Mouse (Mus musculus) embryonic facial prominence, embryonic 11.5 days (tissue): ENCODE results near the gene Tbc1d9. TPM values are rescaled to one million over a fixed set of nuclear protein-coding genes. Genes with fewer than 3 reads are reported as not detected.
"Not testable (repeated sequence)": the region's sequence is repeated elsewhere in the genome, so short reads cannot be mapped to it uniquely, and the experiment has no call there.

Experiments
- ATAC-seq: fragments of 200-750 bp; cut with Nextera tagmentation; replicated peaks from 2 replicates; pipeline ENCODE4 v1.8.0; 2017; ENCODE audit warnings: low read depth; ENCODE audit not compliant: insufficient number of reproducible peaks, low FRiP score, low TSS enrichment
- DNase-seq: peaks from one replicate; pipeline ENCODE4 v3.0.0-alpha.2; 2015; ENCODE audit warnings: low spot score
- H3K27ac ChIP-seq: fragments of 300-500 bp; sonication (generic); replicated peaks from 2 replicates; pipeline ENCODE4 v1.5.1; 2014; ENCODE audit warnings: mild to moderate bottlenecking, low read depth, low read length, control low read depth
- H3K27me3 ChIP-seq: fragments of 300-500 bp; sonication (generic); 2 replicates; pipeline ENCODE4 v1.6.1; 2014; ENCODE audit warnings: mild to moderate bottlenecking, low read length, moderate library complexity, mixed read lengths; ENCODE audit not compliant: control insufficient read depth, insufficient read depth
- H3K36me3 ChIP-seq: fragments of 300-500 bp; sonication (generic); replicated peaks from 2 replicates; pipeline ENCODE4 v1.6.1; 2014; ENCODE audit warnings: low read depth, mild to moderate bottlenecking, low read length, moderate library complexity, mixed read lengths; ENCODE audit not compliant: control insufficient read depth, insufficient read depth
- H3K4me1 ChIP-seq: fragments of 300-500 bp; sonication (generic); 2 replicates; pipeline ENCODE4 v1.6.1; 2014; ENCODE audit warnings: low read length, mixed read lengths; ENCODE audit not compliant: control insufficient read depth, insufficient read depth
- H3K4me2 ChIP-seq: fragments of 300-500 bp; sonication (generic); 2 replicates; pipeline ENCODE4 v1.6.1; 2014; ENCODE audit warnings: low read depth, mild to moderate bottlenecking, control low read depth, low read length, moderate library complexity
- H3K4me3 ChIP-seq: fragments of 300-500 bp; sonication (generic); 2 replicates; pipeline ENCODE4 v1.5.1; 2014; ENCODE audit warnings: low read depth, low read length, control low read depth
- H3K9ac ChIP-seq: fragments of 300-500 bp; sonication (generic); replicated peaks from 2 replicates; pipeline ENCODE4 v1.6.1; 2014; ENCODE audit warnings: mild to moderate bottlenecking, control low read depth, low read length
- H3K9me3 ChIP-seq: fragments of 300-500 bp; sonication (generic); replicated peaks from 2 replicates; pipeline ENCODE4 v1.6.1; 2016; ENCODE audit warnings: mild to moderate bottlenecking, low read length, inconsistent platforms, mixed read lengths; ENCODE audit not compliant: control insufficient read depth
- WGBS: fragments of 180-500 bp; shearing (Covaris S2); extraction: QIAGEN DNeasy Blood & Tissue Kit; methylation state at CpG from one replicate; pipeline ENCODE4 v1.1.7; 2014; 5-methylcytosine and 5-hydroxymethylcytosine counted together
- polyA plus RNA-seq: library from polyadenylated mRNA; unstranded; fragments of >200 nt; fragmentation: Nextera tagmentation; extraction: Ambion mirVana; gene quantifications from 2 replicates; pipeline ENCODE4 v1.2.1, GENCODE M21; 2014

Gene Tbc1d9
- polyA plus RNA-seq, 1 experiment from 2014 or later = 6.4 TPM

DNA sequence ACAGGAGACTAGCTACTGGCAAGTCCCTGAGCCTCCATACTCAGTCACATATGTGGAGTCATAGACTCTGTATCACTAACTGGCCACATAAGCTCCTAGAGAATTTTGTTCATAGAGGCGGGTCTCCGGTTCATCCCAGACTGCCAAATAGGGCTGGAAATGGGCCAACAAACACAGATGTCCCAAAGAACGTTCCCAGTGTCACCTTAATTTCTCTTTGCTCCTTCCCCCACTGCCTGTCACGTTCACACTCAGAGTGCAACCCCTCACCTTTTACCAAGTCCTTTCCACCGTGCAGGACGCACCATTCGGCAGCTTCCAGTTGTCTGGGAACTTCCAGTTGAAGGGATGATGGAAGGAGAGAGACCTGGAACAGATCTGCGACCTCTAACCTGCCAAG lies 120.2 kb downstream of the Tbc1d9 start:
- DNase-seq = no peak

DNA sequence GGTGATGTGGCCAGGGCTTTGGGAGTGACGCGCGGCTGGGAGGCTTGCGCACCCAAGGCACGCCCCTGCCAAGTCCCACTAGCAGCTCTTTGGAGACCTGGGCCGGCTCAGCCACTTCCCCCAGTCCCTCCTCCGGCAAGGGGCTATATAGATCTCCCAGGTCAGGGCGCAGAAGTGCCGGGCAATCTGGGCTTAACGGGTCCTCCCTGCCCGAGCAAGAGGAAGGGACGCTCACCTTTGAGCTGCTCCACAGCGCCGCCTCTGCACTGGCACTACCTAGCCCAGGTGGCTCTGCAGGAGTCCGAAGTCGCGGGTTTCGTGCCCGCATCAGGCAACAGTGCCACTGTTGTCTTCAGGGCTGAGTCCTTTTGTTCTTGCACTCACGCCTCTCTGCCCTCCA lies 125.0 kb downstream of the Tbc1d9 start, which contains the start of gene Ucp1:
Gene Ucp1, plus strand, starts transcription at position 177 of the 400 bp plus-strand sequence.
- H3K36me3 ChIP-seq = no peaks in the 10 kb centered on the region
- no peak within 1 kb of the TSS for H3K27ac ChIP-seq
- H3K9ac ChIP-seq = peak within 1 kb of the TSS; percentile 25; the same call in 1 of the 2 replicates
- peak; percentile 4 for DNase-seq
- peak within 1 kb of the TSS; percentile 48 for H3K4me2 ChIP-seq
- H3K4me3 ChIP-seq = peak within 1 kb of the TSS; percentile 15; the same call in 1 of the 2 replicates
- ATAC-seq = no peak
- WGBS = 6% methylated on average over 20 of the region's 20 CpGs
- peaks cover 13% of the 10 kb centered on the region for H3K27me3 ChIP-seq
- H3K4me1 ChIP-seq = no peaks in the 10 kb centered on the region; the same call in 1 of the 2 replicates
- H3K9me3 ChIP-seq = no peaks in the 10 kb centered on the region

More for the DNA sequence above, 120.2 kb downstream of the Tbc1d9 start:
- H3K36me3 ChIP-seq = no peaks in the 10 kb centered on the region
- no peak overlapping the region for H3K9ac ChIP-seq
- H3K27ac ChIP-seq = no peak overlapping the region
- 89% methylated on average over 8 of the region's 8 CpGs for WGBS
- H3K27me3 ChIP-seq = peaks cover 10% of the 10 kb centered on the region
- H3K9me3 ChIP-seq = no peaks in the 10 kb centered on the region
- ATAC-seq = no peak
- H3K4me1 ChIP-seq = no peaks in the 10 kb centered on the region; the same call in 1 of the 2 replicates
- H3K4me3 ChIP-seq = no peak overlapping the region
- H3K4me2 ChIP-seq = no peak overlapping the region

DNA sequence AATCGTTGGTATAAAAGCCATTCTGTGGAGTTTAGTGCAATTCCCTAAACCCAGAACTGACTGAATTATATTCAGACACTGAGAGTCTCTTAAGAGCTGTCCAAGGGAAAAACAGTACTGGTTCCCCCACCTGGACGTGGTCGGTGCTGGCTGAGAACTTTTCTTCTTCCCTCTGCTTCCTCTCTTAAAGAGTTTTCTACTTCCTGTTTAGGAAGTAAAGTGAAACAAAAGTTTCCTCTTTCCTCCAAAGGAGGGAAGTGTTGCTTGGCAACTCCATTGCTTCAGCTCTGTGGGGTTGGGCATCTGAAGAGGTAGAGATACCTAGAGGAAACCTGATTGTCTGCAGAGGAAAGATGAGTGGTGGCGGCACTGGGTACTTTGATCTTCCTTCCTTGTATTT lies 132.2 kb downstream of the Tbc1d9 start:
- no peak overlapping the region for H3K27ac ChIP-seq
- no peak overlapping the region for H3K9ac ChIP-seq
- DNase-seq (no peak), ATAC-seq (no peak)
- H3K4me1 ChIP-seq = no peaks in the 10 kb centered on the region
- H3K9me3 ChIP-seq = no peaks in the 10 kb centered on the region
- 68% methylated on average over 4 of the region's 4 CpGs for WGBS
- H3K36me3 ChIP-seq = no peaks in the 10 kb centered on the region
- no peaks in the 10 kb centered on the region for H3K27me3 ChIP-seq
- H3K4me2 ChIP-seq = no peak overlapping the region
- no peak overlapping the region for H3K4me3 ChIP-seq

DNA sequence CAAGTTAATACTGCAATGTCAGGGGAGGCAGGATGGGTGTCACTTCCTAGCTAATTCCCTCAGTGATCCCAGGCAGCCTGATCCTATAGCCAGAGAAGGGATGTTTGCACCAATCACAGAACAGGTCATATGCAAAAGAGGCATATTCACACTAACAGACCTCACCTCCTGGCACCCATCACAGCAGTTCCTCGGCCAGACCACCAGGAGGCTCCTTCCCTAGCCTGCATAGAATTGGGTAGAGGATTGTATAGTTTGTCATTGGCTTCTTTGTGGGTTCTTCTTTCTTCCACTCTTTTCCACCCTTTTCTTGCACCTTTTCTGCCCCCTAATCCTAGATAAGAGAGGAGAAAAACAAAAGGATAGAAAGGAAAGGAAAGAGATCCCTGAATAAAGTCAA lies 135.0 kb downstream of the Tbc1d9 start:
- WGBS = 68% methylated on average over 1 of the region's 1 CpGs
- Histone ChIP-seq H3K4me2 (no peak overlapping the region), H3K27ac (no peak overlapping the region), H3K9ac (no peak overlapping the region), H3K9me3 (no peaks in the 10 kb centered on the region), H3K4me1 (no peaks in the 10 kb centered on the region), H3K27me3 (no peaks in the 10 kb centered on the region), H3K36me3 (no peaks in the 10 kb centered on the region), H3K4me3 (no peak overlapping the region)
- DNase-seq (no peak), ATAC-seq (no peak)

DNA sequence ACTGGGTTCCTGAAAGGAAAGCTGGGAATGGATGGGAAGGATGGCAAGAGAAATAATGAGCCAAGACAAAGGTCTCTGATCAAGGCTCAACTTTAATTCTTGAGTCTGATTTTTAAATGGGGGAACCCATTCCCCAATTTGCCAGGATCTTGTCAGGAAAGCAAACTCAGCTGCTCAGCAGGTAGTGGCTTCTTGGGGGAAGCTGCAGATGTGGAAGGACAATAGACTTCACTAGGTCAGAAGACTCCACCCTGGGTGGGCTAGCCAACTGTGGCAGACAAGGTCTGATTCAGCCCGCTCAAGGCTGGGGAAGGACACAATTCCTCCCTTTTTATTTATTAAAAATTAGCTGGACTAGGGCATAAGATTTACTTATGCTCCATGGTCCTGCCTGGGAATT lies 139.8 kb downstream of the Tbc1d9 start:
- no peaks in the 10 kb centered on the region for H3K4me1 ChIP-seq
- 88% methylated on average over 1 of the region's 1 CpGs for WGBS
- DNase-seq = no peak

DNA sequence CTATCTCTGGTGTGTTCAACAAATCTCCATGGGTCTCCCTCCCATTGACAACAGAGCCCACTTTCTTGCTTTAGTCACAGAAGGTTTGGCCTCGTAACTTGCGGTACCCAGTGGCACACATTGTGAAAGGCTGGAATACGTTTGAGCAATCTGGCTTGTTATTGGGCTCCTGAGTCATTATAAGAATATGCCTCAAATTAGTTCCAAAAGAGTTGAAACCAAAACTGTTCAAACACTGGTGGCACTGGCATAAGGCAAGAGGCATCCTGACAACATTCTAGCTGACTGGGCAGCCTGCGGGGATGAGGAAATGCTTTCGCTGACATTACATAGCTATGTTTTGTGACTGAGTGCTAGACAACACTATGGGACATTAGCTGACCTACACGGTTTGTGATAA lies 144.7 kb downstream of the Tbc1d9 start:
- Histone ChIP-seq H3K27ac (no peak overlapping the region), H3K4me3 (no peak overlapping the region), H3K9me3 (no peaks in the 10 kb centered on the region), H3K4me2 (no peak overlapping the region), H3K27me3 (no peaks in the 10 kb centered on the region), H3K4me1 (no peaks in the 10 kb centered on the region), H3K36me3 (no peaks in the 10 kb centered on the region), H3K9ac (no peak overlapping the region)
- DNase-seq (no peak), ATAC-seq (no peak)
- WGBS = 88% methylated on average over 6 of the region's 6 CpGs

More for the DNA sequence above, 139.8 kb downstream of the Tbc1d9 start:
- H3K4me3 ChIP-seq = no peak overlapping the region
- ATAC-seq = no peak
- no peak overlapping the region for H3K4me2 ChIP-seq
- H3K27ac ChIP-seq = no peak overlapping the region
- H3K36me3 ChIP-seq = no peaks in the 10 kb centered on the region
- no peaks in the 10 kb centered on the region for H3K9me3 ChIP-seq
- H3K9ac ChIP-seq = no peak overlapping the region
- no peaks in the 10 kb centered on the region for H3K27me3 ChIP-seq

DNA sequence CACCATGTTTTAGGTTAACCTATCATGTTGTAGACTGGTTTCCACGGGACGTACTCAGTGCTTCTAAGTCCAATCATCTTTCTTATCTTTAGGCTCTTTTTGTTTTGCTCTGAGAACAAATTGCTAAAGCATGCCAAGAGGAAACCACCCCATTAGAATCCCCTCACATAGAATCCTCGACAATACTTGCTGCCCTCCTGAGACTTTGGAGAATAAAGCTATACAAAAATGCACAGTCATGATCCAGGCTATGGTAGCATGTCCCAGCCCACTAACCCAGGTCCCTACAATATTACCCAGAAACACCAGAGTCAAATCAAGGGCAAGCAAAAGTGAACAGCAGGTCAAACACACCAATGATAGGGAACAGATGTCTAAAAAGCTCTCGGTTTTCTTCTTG lies 149.9 kb downstream of the Tbc1d9 start:
- not testable (repeated sequence) for H3K9ac ChIP-seq, H3K4me2 ChIP-seq, H3K27me3 ChIP-seq, H3K27ac ChIP-seq, H3K4me3 ChIP-seq, H3K4me1 ChIP-seq, H3K36me3 ChIP-seq, H3K9me3 ChIP-seq, ATAC-seq
- DNase-seq = peak; percentile 77
- 74% methylated on average over 4 of the region's 4 CpGs for WGBS

DNA sequence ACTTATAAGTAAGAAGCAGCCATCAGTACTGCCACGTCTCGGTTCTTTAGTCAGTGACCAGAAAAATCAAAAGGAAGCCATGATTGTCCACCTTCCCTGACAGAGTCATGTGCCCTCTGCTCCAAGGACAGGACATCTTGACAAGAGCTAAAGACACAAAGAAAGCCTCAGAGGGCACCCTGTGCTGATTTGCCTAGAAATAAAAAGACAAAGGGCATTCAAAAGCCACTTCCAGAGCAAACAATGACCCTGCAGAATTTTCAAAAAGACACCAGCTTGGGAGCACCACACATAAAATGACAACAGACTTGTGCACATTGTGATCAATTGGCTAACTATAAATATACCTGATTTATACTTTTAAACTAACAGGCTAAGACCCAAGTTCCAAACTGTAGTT lies 150.5 kb downstream of the Tbc1d9 start:
- H3K27ac ChIP-seq = no peak overlapping the region
- H3K4me3 ChIP-seq = no peak overlapping the region
- H3K27me3 ChIP-seq = no peaks in the 10 kb centered on the region
- H3K4me1 ChIP-seq = no peaks in the 10 kb centered on the region; the same call in 1 of the 2 replicates
- no peak for ATAC-seq
- no peak overlapping the region for H3K4me2 ChIP-seq
- H3K9ac ChIP-seq = no peak overlapping the region
- WGBS = 55% methylated on average over 2 of the region's 2 CpGs
- H3K9me3 ChIP-seq = no peaks in the 10 kb centered on the region
- no peak for DNase-seq
- no peaks in the 10 kb centered on the region for H3K36me3 ChIP-seq
